Mouse (Mus musculus) neural tube, embryonic 10.5 days (tissue): ENCODE data around the gene Cecr2.

Experiments used
- DNase-seq: peaks from one replicate; pipeline ENCODE4 v3.0.0-alpha.2; 2017; ENCODE audit warnings: low spot score; ENCODE audit errors: extremely low spot score

Gene Cecr2

GRCm38 (mm10) chr6:120820144-120820543, 154.0 kb downstream of the Cecr2 start:
- no peak for DNase-seq
